Mouse (Mus musculus) lung, postnatal 10 days (tissue): ENCODE measurements at regions not wholly inside any gene's neighbourhood (a gene's known extent, or its start where the extent isn't known, plus 50 kb on each side); places are given as distances from the start of the nearest gene placed in this dataset.
"Not testable (repeated sequence)": the region's sequence is repeated elsewhere in the genome, so short reads cannot be mapped to it uniquely, and the experiment has no call there.

ENCODE experiments used
- DNase-seq: peaks from one replicate; pipeline ENCODE4 v3.0.0; 2021

- no peak for DNase-seq
These were observed 79.0 kb upstream of the Xcl1 start for GRCm38 (mm10) chr1:165014328-165014727.

- no peak for DNase-seq
These were observed 78.1 kb upstream of the Xcl1 start for GRCm38 (mm10) chr1:165013428-165013827.

GRCm38 (mm10) chr1:165012376-165012775 is 77.0 kb upstream of the Xcl1 start:
- no peak for DNase-seq

GRCm38 (mm10) chr1:164999515-164999914 is 64.2 kb upstream of the Xcl1 start:
- peak; percentile 27 for DNase-seq

GRCm38 (mm10) chr1:164998621-164999020 is 63.3 kb upstream of the Xcl1 start:
- no peak for DNase-seq

- DNase-seq: peak; percentile 13
These were observed 62.3 kb upstream of the Xcl1 start for GRCm38 (mm10) chr1:164997660-164998059.

- no peak for DNase-seq
These were observed 58.9 kb upstream of the Xcl1 start for GRCm38 (mm10) chr1:164994247-164994660.

GRCm38 (mm10) chr1:164993175-164993875 is 58.0 kb upstream of the Xcl1 start:
- DNase-seq: not testable (repeated sequence)

GRCm38 (mm10) chr1:164988982-164989381 is 53.7 kb upstream of the Xcl1 start:
- peak; percentile 33 for DNase-seq

GRCm38 (mm10) chr1:164988191-164988590 is 52.9 kb upstream of the Xcl1 start:
- no peak for DNase-seq

GRCm38 (mm10) chr1:164985521-164985920 is 50.2 kb upstream of the Xcl1 start:
- DNase-seq: not testable (repeated sequence)
